Mouse (Mus musculus) small intestine, adult 2 months (tissue): ENCODE data around the gene Rsph10b.

Experiments used
- CTCF ChIP-seq: fragments of 200-500 bp; IDR thresholded peaks from 2 replicates; pipeline ENCODE4 v1.5.1; 2012; ENCODE audit warnings: low read depth, mild to moderate bottlenecking, control low read depth, inconsistent platforms, low read length, moderate library complexity, mixed read lengths; ENCODE audit not compliant: insufficient replicate concordance, insufficient read length; ENCODE audit errors: extremely low read depth
- POLR2A ChIP-seq: fragments of 200-500 bp; IDR thresholded peaks from 2 replicates; pipeline ENCODE4 v1.6.1; 2012; ENCODE audit warnings: low read depth, mild to moderate bottlenecking, control low read depth, inconsistent platforms, low read length, moderate library complexity

- TF ChIP-seq CTCF (no peak), POLR2A (no peak)
Observed at GRCm38 (mm10) chr5:143943231-143944125, 10.6 kb downstream of the Rsph10b start.
